Mouse (Mus musculus): ENCODE results near the gene Rpn1. TPM values are rescaled to one million over a fixed set of nuclear protein-coding genes. Genes with fewer than 3 reads are reported as not detected.

The Rpn1 gene
- polyA plus RNA-seq, 1 experiment from 2014 or later, result 112 TPM

GRCm38 (mm10) chr6:88088971-88089370 is 4.7 kb downstream of the Rpn1 start:
- Histone ChIP-seq H3K4me2 (ENCODE audit: low read depth, low read length) (no peak overlapping the region), H3K9ac (replicated peaks) (no peak overlapping the region), H3K36me3 (replicated peaks; ENCODE audit: insufficient read depth, low read length) (peaks cover 37% of the 10 kb centered on the region), H3K27me3 (ENCODE audit: insufficient read depth, low read length) (no peaks in the 10 kb centered on the region), H3K9me3 (ENCODE audit: low read length) (no peaks in the 10 kb centered on the region), H3K27ac (ENCODE audit: low read depth) (no peak overlapping the region), H3K4me1 (ENCODE audit: insufficient read depth) (peaks cover 15% of the 10 kb centered on the region), H3K4me3 (ENCODE audit: low read depth, low read length) (no peak overlapping the region)
- TF ChIP-seq EP300 (IDR thresholded peaks at IDR 0.05; ENCODE audit: low read depth) (no peak), CTCF (IDR thresholded peaks at IDR 0.05; ENCODE audit: low read depth) (peak; percentile 36)
- no peak for ATAC-seq
- no peak for DNase-seq
- WGBS (ENCODE audit: insufficient replicate concordance), result 80% methylated on average over 1 of the region's 1 CpGs

GRCm38 (mm10) chr6:88095377-88095776 is 11.1 kb downstream of the Rpn1 start:
- Histone ChIP-seq H3K27me3 (ENCODE audit: insufficient read depth, low read length) (no peaks in the 10 kb centered on the region), H3K27ac (ENCODE audit: low read depth) (no peak overlapping the region), H3K4me1 (ENCODE audit: insufficient read depth) (no peaks in the 10 kb centered on the region), H3K36me3 (replicated peaks; ENCODE audit: insufficient read depth, low read length) (peaks cover 82% of the 10 kb centered on the region), H3K9me3 (ENCODE audit: low read length) (no peaks in the 10 kb centered on the region), H3K4me2 (ENCODE audit: low read depth, low read length) (no peak overlapping the region), H3K9ac (replicated peaks) (no peak overlapping the region), H3K4me3 (ENCODE audit: low read depth, low read length) (no peak overlapping the region)
- WGBS (ENCODE audit: insufficient replicate concordance), result 75% methylated on average over 7 of the region's 7 CpGs
- TF ChIP-seq CTCF (IDR thresholded peaks at IDR 0.05; ENCODE audit: low read depth) (no peak), EP300 (IDR thresholded peaks at IDR 0.05; ENCODE audit: low read depth) (no peak)
- DNase-seq, result no peak
- no peak for ATAC-seq

- Histone ChIP-seq H3K27me3 (ENCODE audit: insufficient read depth, low read length) (no peaks in the 10 kb centered on the region), H3K4me1 (ENCODE audit: insufficient read depth) (peaks cover 10% of the 10 kb centered on the region), H3K4me2 (ENCODE audit: low read depth, low read length) (no peak overlapping the region), H3K4me3 (ENCODE audit: low read depth, low read length) (no peak overlapping the region), H3K36me3 (replicated peaks; ENCODE audit: insufficient read depth, low read length) (peaks cover 72% of the 10 kb centered on the region), H3K27ac (ENCODE audit: low read depth) (no peak overlapping the region), H3K9ac (replicated peaks) (no peak overlapping the region), H3K9me3 (ENCODE audit: low read length) (no peaks in the 10 kb centered on the region)
- DNase-seq (no peak), ATAC-seq (no peak)
- TF ChIP-seq EP300 (IDR thresholded peaks at IDR 0.05; ENCODE audit: low read depth), result no peak
- TF ChIP-seq CTCF (IDR thresholded peaks at IDR 0.05; ENCODE audit: low read depth), result no peak
- WGBS (ENCODE audit: insufficient replicate concordance), result 79% methylated on average over 6 of the region's 6 CpGs
These were observed 17.8 kb downstream of the Rpn1 start for GRCm38 (mm10) chr6:88102096-88102495.

- Histone ChIP-seq H3K9ac (replicated peaks) (peak overlapping the region; percentile 52; the same call in 1 of the 2 replicates), H3K4me1 (ENCODE audit: insufficient read depth) (peaks cover 11% of the 10 kb centered on the region), H3K4me3 (ENCODE audit: low read depth, low read length) (peak overlapping the region; percentile 25), H3K27me3 (ENCODE audit: insufficient read depth, low read length) (no peaks in the 10 kb centered on the region), H3K27ac (ENCODE audit: low read depth) (peak overlapping the region; percentile 39), H3K4me2 (ENCODE audit: low read depth, low read length) (peak overlapping the region; percentile 60), H3K36me3 (replicated peaks; ENCODE audit: insufficient read depth, low read length) (peaks cover 38% of the 10 kb centered on the region), H3K9me3 (ENCODE audit: low read length) (no peaks in the 10 kb centered on the region)
- ATAC-seq (peak; percentile 88), DNase-seq (peak; percentile 91)
- TF ChIP-seq CTCF (IDR thresholded peaks at IDR 0.05; ENCODE audit: low read depth), result peak; percentile 97
- peak; percentile 9; the same call in 1 of the 2 replicates for TF ChIP-seq EP300 (IDR thresholded peaks at IDR 0.05; ENCODE audit: low read depth)
- whole genome bisulfite sequencing (ENCODE audit: insufficient replicate concordance), result 8% methylated on average over 32 of the region's 32 CpGs
These were observed 21.7 kb downstream of the Rpn1 start for GRCm38 (mm10) chr6:88105783-88106611.

- DNase-seq (peak; percentile 45), ATAC-seq (peak; percentile 47)
- H3K4me3 ChIP-seq (ENCODE audit: low read depth, low read length), result 0 out of 2 replicates have a peak overlapping the region, but pooled peaks have one; percentile 25
- H3K36me3 ChIP-seq (replicated peaks; ENCODE audit: insufficient read depth, low read length), result peaks cover 31% of the 10 kb centered on the region
- peak overlapping the region; percentile 52; the same call in 1 of the 2 replicates for H3K9ac ChIP-seq (replicated peaks)
- peak overlapping the region; percentile 39 for H3K27ac ChIP-seq (ENCODE audit: low read depth)
- 52% methylated on average over 12 of the region's 12 CpGs for WGBS (ENCODE audit: insufficient replicate concordance)
- no peaks in the 10 kb centered on the region for H3K9me3 ChIP-seq (ENCODE audit: low read length)
- H3K4me1 ChIP-seq (ENCODE audit: insufficient read depth), result peaks cover 11% of the 10 kb centered on the region
- H3K4me2 ChIP-seq (ENCODE audit: low read depth, low read length), result peak overlapping the region; percentile 60
- no peak for TF ChIP-seq CTCF (IDR thresholded peaks at IDR 0.05; ENCODE audit: low read depth)
- 0 out of 2 replicates have a peak, but pooled peaks have one; percentile 32 for TF ChIP-seq EP300 (IDR thresholded peaks at IDR 0.05; ENCODE audit: low read depth)
- no peaks in the 10 kb centered on the region for H3K27me3 ChIP-seq (ENCODE audit: insufficient read depth, low read length)
These were observed 22.4 kb downstream of the Rpn1 start for GRCm38 (mm10) chr6:88106612-88107123.
